Mouse (Mus musculus) thymus, postnatal 14 days (tissue): ENCODE measurements around the gene E130116L18Rik.
"Not testable (repeated sequence)": the region's sequence is repeated elsewhere in the genome, so short reads cannot be mapped to it uniquely, and the experiment has no call there.

Source experiments
- DNase-seq: peaks from one replicate; pipeline ENCODE4 v3.0.0; 2021

E130116L18Rik gene

DNA sequence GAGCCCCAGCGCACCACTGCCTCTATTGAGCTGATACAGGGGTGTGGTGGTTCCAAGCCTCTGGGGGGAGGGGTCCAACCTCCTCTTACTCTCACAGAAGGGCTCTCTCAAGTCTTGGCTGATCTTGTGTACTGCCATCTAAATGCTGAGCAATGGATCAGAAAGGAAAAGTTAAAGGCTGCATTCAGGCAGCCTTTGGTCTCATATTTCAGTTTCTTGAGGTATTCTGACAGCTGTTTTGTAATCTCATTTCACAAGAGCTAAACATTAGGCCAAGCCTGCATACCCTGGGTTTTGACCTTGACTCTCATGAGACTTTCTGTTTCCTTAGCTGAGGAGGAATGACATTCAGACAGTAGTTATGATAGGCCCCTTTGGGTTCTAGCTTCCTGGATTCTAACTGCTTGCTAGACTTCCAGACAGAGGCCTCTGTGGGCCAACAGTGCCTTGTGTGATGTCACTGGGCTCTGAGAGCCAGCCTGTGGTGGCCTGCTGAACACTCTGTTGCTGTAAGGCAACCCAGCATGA is 41.9 kb downstream of the E130116L18Rik start, which contains the start of gene Galntl5:
TSS of gene Galntl5 (plus strand) at position 457 of the 528 bp plus-strand sequence.
- no peak for DNase-seq

DNA sequence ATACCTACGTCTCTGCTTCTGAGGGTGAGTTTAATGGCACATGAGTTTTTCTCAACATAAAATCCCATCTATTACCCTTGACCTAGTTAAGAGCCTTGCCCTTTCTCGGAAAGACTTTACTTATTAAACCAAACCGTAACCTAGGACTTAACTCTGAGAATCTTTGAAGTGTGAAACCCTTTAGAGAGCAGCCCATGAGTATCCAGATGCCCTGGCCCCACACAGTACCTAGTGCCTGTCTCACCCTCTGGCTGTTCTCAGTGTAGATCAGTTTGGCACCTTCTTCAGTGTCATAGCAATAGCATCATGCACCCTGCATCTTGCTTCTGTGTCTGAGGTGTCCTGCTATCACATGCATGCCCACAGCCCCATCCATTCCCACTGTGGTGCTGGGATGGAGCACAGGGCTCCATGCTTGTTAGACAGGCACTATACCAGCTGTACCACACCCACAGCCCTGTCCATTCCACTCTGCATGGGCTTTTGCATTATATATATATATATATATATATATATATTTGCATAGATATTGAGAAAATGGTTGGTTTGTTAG is 42.9 kb downstream of the E130116L18Rik start:
- no peak for DNase-seq

DNA sequence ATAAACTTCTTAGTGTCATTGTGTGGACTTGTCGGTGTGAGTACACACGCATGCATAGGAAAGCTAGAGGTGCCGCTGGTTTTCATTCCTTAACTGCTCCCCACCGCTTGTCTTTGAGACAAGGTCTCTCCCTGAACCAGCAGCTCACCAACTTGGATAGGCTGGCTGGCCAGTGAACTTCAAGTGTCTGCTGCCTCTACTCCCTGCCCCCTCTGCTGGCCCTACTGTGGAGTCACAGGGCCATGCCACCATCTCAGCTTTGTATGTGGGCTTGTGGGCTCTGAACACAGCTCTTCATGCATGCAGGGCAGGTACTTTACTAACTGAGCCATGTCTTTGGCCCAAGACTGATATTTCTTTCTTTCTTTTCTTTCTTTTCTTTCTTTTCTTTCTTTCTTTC is 43.7 kb downstream of the E130116L18Rik start:
- DNase-seq = peak; percentile 6

DNA sequence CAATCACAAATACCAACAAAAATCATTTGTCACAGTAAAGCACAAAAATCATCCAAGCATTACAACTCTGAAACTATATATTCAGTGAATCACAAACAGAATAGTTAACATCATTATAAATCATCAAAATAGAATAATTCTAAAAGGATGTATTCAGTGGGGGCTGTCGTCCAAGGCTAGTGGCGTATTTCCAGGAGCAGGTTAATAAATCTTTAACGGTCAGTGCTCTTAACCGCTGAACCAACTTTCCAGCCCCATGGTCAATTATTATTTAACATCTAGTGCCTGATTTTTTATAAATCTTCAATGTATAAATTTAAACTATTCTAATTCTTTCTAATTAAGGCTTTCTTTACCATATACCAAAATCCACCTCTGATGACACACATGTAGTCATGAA is 44.4 kb downstream of the E130116L18Rik start:
- DNase-seq = not testable (repeated sequence)

DNA sequence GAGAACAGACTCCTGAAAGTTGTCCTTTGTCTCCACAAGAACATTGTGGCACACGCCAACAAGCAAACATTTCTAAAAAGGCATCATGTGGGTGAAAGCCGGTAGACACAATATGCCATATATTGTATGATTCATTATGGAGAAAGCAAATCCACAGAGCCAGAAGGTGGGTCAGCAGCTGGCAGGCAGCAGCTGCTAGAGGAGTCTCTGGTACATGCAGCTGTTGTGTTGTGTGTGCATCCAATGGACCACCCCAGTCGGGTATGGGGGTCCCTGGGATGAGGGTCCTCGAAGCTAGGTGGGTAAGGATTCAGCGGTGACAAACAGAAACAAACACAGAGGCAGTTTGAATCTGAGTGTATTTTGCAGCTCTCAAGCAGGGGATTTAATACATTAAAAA is 45.0 kb downstream of the E130116L18Rik start:
- DNase-seq = not testable (repeated sequence)
